Mouse (Mus musculus) gastrocnemius, adult 18-20 months (tissue): ENCODE measurements at regions not wholly inside any gene's neighbourhood (a gene's known extent, or its start where the extent isn't known, plus 50 kb on each side); places are given as distances from the start of the nearest gene placed in this dataset.

Experiments
- DNase-seq: peaks from one replicate; pipeline ENCODE4 v3.0.0; 2021; ENCODE audit warnings: low spot score

DNA sequence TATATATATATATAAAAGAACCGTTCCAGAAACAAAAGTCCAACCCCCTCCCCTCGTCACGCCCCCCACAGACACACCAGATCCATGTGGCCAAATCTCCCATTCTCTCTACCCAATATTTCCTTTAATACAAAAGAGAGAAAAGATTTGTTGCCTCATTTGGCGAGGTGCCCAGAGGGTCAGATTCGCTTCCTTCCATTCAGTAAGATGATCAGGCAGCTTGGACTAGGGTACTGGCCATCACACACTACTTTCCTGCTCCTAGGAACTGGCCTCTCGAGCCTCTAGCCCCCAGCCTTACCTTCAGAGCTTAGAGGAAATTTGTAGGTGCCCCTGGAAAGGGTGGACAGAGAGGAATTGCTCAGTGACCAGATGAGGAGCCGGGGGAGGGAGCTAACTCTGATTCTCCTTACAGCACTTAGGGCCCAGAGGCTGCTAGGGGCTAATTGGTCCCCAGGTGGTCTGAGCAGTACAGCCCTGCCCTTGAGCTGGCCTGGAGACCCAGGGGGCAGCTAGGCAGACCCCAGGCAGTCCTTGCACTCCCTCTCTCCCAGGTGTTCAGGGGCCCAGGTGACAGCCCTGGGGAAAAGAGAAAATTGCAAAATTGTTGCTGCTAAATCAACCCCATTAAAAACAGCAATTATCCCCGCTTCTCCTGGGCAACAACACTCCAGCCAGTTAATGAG lies 470.4 kb upstream of the Mgmt start:
- no peak for DNase-seq

DNA sequence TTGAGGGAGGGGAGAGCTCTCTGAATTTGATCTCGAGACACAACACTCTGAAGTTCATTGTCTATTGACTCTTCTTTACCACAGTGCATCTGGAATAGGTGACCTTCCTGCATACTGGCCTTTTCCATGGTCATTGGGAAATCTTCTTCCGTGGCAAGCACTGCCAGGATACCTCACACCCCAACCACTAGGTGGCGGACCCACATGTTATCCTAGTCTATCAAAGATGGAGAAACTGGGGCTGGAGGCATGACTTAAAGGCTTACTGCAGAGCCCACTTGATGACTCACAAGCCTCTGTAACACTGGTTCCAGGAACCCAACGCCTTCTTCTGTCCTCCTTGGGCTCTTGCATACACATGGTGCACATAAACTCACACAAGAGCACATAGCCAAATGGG lies 467.2 kb upstream of the Mgmt start:
- no peak for DNase-seq

DNA sequence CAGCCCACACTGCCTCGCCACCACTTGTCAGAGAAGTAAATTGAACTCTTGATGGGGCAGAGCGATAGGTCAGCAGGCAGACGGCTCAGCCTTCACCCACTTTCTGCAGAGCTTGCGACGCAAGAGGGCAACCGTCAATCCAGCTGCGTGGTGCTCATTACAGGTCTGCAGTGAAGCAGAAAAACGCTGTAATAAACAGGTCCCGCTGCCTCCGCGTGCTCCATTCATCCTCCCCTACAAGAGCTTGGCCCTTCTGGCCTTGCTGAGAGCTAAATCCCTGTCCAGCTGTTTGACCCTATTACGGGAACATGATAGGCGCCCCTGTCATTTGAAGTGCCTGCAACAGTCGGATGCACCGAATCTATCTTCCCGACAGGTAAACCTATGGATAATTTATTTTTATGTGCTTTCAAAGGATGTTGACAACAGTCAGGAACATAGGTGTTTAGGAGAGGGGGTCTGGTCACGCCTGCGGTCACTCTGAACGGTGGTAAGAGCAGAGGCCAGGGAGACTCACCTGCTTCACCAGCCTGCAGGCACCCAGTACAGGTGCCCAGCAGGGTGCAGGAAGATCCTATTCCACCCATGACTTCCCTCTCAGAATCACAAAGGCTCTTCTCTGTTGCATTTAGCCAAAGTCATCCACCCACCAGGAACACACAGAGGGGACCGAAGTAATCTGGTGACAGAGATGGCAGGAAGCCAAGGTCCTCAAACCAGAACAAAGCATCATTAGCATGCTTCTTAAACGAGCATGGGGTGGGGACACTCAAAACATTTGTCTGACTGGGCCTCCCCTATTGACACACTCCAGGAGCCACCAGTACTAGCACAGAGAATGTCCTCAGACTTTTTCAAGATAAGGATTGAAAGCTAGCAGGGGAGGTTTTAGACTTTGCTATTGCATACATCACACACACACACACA lies 464.1 kb upstream of the Mgmt start:
- DNase-seq: no peak

- DNase-seq: no peak
Measured at GRCm38 (mm10) chr7:136433699-136434098, 460.7 kb upstream of the Mgmt start.

GRCm38 (mm10) chr7:136434510-136434909 lies 459.9 kb upstream of the Mgmt start:
- DNase-seq: no peak

GRCm38 (mm10) chr7:136443436-136443835 lies 451.0 kb upstream of the Mgmt start:
- DNase-seq: no peak

DNA sequence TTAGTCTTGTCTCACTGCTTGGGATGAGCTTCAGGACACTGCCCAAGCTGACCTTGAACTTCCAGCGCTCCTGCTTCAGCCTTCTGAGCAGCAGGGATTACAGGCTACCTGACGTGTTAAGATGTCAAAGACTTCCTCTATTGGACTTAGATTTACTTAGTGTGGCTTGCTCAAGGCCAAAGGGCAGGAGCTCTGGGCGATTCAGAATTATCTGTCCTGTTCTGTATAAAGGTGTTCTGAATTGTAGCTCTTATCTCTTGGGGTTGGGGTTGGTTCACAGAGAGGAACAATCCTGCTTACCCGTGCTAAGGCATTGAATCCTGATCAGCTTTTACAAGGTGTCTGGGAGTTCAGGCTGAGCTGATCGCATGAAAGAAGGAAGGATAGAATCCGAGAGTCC lies 449.3 kb upstream of the Mgmt start:
- no peak for DNase-seq

- DNase-seq: no peak
Measured at GRCm38 (mm10) chr7:136449286-136449685, 445.1 kb upstream of the Mgmt start.

DNA sequence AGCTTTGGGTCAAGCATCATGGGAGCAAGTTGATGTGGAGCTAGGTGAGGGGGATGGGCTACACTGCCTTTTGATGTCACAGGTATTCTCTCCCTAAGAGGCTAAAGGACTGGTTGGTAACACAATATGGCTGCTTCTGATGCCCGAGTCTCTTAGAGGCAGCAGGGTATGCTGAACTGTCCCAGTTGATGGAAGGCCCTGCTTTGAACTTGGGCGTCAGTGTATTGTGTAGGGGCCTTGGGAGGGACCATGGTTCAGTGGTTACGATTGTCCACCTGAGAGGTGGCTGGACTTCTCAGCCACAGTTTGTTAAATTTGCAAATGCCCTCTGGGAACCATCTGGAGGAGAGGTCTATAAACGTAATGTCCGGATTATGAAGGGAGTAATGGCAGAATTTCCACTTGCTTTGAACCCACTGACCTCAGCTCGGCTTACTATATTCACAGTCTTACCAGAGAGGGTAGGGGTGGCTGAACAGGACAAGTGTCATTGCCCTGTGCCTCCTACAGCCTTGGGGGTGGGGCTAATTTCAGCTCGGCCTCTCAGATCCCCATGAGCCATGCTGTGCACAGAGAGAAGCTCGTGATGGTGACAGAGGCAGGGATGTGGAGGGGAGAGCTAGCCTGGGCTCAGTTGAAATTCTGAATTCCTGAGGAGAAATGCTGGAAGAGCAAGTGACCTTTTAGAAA lies 442.6 kb upstream of the Mgmt start:
- DNase-seq: no peak

DNA sequence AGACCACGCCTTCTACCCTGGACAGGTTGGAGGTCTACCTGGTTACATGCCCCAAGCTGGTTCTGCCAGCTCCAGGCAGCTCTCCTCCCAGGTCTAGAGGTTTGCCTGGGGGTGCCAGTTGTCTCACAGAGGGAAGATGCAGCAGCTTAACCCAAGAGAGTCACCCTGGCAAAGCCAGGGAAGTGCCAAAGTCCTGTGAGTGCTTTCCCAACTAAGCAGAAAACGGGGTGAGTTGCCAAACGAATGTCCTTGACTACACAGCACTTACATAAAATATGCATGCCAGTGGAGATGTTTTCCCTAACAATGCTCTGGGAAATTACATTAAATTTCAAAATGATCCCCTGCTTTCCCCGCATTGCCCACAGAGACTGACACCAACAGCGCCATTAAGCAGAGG lies 441.9 kb upstream of the Mgmt start:
- DNase-seq: no peak

GRCm38 (mm10) chr7:136457171-136457570 lies 437.2 kb upstream of the Mgmt start:
- DNase-seq: no peak

GRCm38 (mm10) chr7:136457867-136458448 lies 436.5 kb upstream of the Mgmt start:
- peak; percentile 52 for DNase-seq

DNA sequence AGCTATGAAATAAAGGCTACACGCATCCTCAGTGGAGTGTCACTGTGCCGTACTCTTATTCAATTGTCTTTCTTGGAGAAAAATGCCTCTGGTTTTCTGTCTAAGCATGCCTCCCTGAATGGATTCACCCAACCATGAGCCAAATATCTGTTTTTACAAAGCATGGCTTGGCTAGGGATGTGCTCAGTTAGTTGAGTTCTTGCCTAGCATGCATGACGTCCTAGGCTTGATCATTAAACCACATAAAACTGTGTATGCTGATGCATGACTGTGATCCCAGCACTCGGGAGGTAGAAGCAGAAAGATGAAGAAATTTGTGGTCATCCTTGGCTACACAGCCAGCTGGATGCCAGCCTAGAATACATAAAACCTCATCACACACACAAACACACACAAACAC lies 417.3 kb upstream of the Mgmt start:
- DNase-seq: no peak

DNA sequence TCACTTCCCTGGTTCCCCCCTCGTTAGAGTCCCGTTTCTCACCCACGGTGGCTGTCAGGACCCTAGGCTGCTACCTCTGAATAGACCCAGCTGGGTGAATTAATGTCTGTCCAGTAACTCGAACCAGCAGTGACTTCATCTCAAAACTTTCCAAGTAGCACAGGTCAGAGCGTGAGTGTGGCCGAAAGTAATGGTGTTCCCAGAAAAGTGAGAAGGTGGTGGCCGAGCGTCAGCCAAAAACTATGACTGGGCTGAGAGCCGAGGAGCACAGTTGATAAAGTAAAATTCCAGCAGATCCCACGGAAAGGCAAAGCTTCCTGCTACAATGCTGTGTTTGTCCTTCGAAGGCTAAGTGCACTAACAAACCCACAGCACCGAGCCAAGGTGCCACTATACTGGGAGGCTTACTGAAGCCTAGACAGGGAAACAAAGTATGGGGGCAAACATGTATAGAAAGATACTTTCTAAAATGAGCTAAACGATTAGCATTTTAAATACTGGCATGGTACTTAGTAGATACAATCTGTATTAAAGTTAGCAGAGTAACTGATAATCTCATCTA lies 413.7 kb upstream of the Mgmt start:
- peak; percentile 40 for DNase-seq

DNA sequence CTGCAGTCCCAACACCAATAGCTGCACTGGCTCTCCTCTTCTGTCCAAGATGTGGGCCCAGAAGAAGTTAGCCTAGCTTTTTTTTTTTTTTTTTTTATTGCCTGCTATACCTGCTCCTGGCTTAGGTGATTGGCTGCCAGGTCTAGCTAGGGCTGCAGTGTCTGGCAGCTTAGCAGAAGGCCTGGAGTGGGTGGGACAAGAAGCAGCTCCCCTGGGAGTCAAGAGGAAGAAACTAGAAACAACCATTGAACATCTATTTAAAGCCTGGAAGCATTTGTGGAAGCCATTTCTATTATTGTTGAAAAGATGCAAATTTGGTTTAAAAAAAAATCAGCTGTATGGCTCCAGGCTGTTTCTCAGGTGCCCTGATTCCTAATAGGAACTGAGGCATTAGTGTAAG lies 411.2 kb upstream of the Mgmt start:
- no peak for DNase-seq

GRCm38 (mm10) chr7:136487556-136487955 lies 406.9 kb upstream of the Mgmt start:
- DNase-seq: no peak

DNA sequence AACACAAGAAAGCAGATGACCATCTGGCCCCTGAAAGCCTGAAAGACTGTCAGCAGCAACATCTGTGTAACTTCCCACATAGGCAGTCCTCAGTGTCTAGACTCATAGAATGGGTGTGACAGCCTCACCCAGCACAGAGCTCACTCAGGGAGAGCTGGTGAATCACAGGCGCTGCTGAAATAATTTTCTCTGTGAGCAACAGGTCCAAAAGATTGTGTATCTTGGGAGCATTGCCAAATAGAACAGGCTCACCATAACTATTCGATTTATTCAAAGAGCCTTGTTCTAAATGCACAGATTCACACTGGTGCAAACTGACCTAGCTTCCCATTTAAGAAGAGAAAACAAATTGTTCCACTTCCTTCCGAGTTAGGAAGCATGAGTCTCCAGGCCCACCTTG lies 399.6 kb upstream of the Mgmt start:
- DNase-seq: no peak

GRCm38 (mm10) chr7:136496335-136497242 lies 397.8 kb upstream of the Mgmt start:
- peak; percentile 25 for DNase-seq

DNA sequence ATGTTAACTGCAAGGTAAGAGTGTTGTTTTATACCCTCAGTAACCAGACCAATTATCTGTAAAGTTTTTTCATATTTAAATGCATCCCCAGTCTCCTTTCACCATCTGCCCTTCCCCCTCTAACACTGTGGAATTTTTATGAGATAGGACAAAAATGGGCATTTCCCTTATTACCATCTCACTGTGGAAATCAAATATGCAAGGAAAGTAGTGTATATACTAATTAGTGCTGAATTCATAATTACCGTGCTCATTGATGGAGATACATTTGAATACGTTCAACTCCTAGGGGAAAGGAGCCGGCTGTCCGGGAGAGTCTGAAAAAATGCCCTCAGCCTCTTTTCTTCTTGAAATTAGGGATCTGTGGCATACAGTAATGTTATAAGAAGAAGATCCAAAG lies 394.4 kb upstream of the Mgmt start:
- DNase-seq: no peak

GRCm38 (mm10) chr7:136501094-136501493 lies 393.3 kb upstream of the Mgmt start:
- no peak for DNase-seq
